Mouse (Mus musculus) right cerebral cortex, adult 2 months (tissue): ENCODE results near the gene Bmper.

Source experiments
- DNase-seq, 2 experiments: peaks; one replicate each; pipeline ENCODE4 v3.0.0; 2021 to 2022; ENCODE audit warnings: low spot score in 2 of 2

The Bmper gene

GRCm38 (mm10) chr9:23222841-23223548 is at the start of gene Bmper:
TSS of gene Bmper (plus strand) at chr9:23223076.
- DNase-seq = peak; percentile 44 to 48

GRCm38 (mm10) chr9:23177476-23177875 is 45.4 kb upstream of the Bmper start:
- peak in 1 of 2 experiments; percentile 10 for DNase-seq

- DNase-seq = no peak
These were observed 35.7 kb upstream of the Bmper start for GRCm38 (mm10) chr9:23187181-23187580.

- DNase-seq = no peak
These were observed 34.7 kb upstream of the Bmper start for GRCm38 (mm10) chr9:23188136-23188535.

GRCm38 (mm10) chr9:23190950-23191349 is 31.9 kb upstream of the Bmper start:
- no peak for DNase-seq

GRCm38 (mm10) chr9:23191431-23191830 is 31.4 kb upstream of the Bmper start:
- DNase-seq = no peak

- no peak for DNase-seq
These were observed 30.1 kb upstream of the Bmper start for GRCm38 (mm10) chr9:23192567-23193331.

GRCm38 (mm10) chr9:23198996-23199395 is 23.9 kb upstream of the Bmper start:
- no peak for DNase-seq

GRCm38 (mm10) chr9:23199841-23200240 is 23.0 kb upstream of the Bmper start:
- no peak for DNase-seq

GRCm38 (mm10) chr9:23200828-23201227 is 22.0 kb upstream of the Bmper start:
- DNase-seq = no peak

GRCm38 (mm10) chr9:23202431-23202830 is 20.4 kb upstream of the Bmper start:
- no peak for DNase-seq

GRCm38 (mm10) chr9:23204339-23205288 is 18.3 kb upstream of the Bmper start:
- peak; percentile 48 to 60 for DNase-seq

- DNase-seq = no peak
These were observed 17.6 kb upstream of the Bmper start for GRCm38 (mm10) chr9:23205304-23205703.

GRCm38 (mm10) chr9:23205757-23206156 is 17.1 kb upstream of the Bmper start:
- no peak for DNase-seq

GRCm38 (mm10) chr9:23206181-23206580 is 16.7 kb upstream of the Bmper start:
- no peak for DNase-seq

- peak; percentile 75 to 79 for DNase-seq
These were observed 10.6 kb upstream of the Bmper start for GRCm38 (mm10) chr9:23212303-23212702.

GRCm38 (mm10) chr9:23219754-23220153 is 3.1 kb upstream of the Bmper start:
- DNase-seq = no peak

- peak; percentile 10 to 12 for DNase-seq
These were observed 900 bp upstream of the Bmper start for GRCm38 (mm10) chr9:23221976-23222375.

- DNase-seq = peak; percentile 16 to 27
These were observed 410 bp upstream of the Bmper start for GRCm38 (mm10) chr9:23222492-23222840.

- DNase-seq = peak; percentile 16 to 45
These were observed 737 bp downstream of the Bmper start for GRCm38 (mm10) chr9:23223549-23224077.

GRCm38 (mm10) chr9:23233464-23234121 is 10.7 kb downstream of the Bmper start:
- DNase-seq = no peak
